Mouse (Mus musculus) thymus, postnatal 14 days (tissue): ENCODE results near the gene Rasl12.

Source experiments
- DNase-seq: peaks from one replicate; pipeline ENCODE4 v3.0.0; 2021

Gene Rasl12

DNA sequence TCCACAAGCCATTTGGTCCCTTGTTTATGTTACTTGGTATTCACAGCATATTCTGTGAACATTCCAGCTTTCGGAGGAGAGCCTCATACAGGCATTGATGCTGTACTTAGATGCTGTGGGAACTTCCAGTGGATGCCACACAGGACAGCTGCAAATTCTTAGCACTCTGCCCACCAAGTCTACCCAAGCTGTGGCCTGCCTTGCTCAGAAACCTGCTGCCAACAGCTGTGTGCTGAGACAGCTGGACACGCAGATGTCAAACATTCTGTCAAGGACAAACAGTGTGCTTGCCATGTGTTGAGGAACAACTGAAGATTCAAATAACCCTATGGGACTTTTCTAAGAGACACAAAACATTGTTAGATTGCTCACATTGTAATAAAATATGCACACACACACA is 60.7 kb downstream of the Rasl12 start:
- DNase-seq = no peak

DNA sequence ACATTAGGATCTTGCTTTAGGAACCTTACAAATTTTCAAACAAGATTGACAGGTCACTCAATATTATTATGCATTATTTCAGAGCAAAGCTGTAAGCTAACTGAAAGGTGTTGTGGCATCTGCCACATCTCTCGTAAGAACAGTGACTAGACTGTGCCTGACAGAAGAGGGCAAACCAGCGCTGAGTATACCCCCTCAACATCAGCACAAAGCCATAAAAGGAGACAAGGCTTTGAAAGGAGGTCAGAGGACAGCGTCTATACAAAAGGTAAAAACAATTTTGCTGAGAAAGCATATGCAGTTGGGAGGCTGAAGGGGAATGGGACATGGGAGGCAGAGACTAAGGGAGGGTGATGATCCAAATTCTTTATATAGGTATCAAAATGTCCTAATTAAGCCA is 61.9 kb downstream of the Rasl12 start:
- no peak for DNase-seq

DNA sequence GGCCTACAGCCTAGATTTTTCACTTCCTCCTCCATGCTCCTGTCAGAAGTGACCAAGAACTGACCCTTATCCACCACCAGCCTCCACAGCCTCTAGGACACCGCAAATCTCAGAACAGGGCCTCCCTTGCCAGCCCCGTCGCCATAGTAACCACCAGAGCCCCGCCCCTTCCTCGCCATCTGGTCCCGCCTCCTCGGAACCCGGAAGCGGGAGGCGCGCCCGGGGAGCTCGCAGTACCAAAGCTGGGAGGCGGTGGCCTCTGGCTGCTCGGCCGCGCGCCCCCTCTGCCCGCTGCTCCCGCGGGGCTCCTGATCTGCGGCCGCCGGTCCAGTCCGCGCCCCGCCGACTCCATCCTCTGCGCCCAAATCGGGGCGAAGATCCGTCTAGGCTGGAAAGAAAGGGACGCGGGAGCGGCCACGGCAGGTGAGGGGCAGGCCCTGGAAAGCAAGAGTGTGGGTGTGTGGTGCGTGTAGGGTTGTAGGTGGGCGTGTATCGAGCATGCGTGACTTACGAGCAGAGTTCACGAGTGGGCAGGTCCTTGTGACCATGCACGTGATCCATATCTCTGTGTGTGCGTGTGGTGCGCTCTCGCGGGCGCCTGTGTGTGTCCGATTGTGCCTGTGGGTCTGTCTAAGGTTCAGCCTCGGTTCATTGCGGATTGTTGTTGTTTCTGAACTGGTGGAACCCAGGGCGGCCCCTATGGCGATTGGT is 62.6 kb downstream of the Rasl12 start, which contains the start of gene Spg21:
Gene Spg21 (plus strand): TSS at position 216 of the 711 bp plus-strand sequence.
- peak; percentile 97 for DNase-seq

DNA sequence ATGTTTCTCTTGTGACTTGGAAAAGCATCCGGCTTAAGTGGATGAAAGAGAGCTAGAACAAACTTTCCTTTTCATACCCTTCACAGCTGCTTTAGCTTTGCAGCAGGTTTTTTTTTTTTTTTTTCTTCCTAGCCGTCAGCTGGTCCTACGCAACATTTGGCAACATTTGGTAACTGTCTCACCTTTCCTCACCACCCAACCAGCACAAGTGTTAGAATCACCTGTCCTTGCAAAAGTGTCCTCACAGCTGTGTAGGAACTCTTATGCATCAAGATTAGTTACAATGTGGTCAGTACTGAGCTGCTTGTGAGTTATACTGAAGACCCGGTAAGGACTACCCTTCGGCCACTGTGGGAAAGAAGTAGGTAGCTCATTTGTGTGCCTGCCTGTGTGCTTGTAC is 64.2 kb downstream of the Rasl12 start:
- no peak for DNase-seq

DNA sequence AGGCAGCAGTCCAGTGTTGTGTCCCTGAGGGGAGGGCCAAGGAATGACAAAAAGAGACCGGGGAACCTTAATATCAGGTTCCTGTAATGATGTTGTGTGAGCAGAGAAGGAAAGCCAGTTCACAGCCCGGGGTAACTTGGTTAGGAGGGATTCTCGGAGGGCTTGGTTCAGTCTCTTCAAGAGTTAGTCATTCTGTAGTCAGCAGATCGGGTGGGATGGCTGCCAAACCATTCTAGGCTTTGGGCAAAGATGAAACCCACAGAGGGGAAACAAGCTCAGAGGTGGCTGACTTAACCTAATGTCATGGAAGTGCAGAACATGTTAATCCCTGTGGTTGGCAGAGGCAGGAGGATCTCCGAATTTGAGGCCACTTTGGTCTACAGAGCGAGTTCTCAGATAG is 65.9 kb downstream of the Rasl12 start:
- DNase-seq = no peak
